Mouse (Mus musculus): Measurements from ENCODE around the gene Tmem47.

The Tmem47 gene

DNA sequence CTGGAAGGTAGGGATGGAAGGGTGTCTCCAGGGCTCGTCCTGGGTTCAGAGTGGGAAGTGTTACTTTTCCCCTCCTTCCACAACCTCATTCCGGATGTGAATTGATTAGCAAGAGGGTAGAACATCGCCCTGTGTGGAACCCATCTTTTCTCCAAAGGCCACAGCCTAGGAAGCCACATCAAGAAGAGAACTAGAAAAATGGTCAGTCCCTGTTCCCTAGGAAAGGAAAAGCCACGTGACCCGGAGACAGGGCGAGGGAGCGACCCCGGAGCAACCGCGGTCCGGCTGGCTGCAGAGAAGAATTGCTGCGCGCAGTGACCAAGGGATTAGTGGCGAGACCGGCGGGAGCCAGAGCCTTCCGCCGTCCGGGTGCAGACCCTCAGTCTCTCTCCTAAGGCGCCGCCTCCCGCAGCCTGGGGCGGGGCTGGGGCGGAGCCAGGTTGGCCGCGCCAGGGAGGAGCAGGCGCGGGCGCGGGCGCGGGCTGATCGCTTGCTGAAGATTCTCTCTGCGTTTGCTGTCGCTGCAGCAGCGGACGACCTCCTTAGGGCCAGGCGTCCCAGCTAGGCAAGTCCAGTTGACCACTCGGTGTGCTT is at the start of gene Tmem47:
Gene Tmem47 (plus strand): TSS at position 489 of the 594 bp plus-strand sequence.
- DNase-seq (ENCODE audit: low spot score), result peak; percentile 78

DNA sequence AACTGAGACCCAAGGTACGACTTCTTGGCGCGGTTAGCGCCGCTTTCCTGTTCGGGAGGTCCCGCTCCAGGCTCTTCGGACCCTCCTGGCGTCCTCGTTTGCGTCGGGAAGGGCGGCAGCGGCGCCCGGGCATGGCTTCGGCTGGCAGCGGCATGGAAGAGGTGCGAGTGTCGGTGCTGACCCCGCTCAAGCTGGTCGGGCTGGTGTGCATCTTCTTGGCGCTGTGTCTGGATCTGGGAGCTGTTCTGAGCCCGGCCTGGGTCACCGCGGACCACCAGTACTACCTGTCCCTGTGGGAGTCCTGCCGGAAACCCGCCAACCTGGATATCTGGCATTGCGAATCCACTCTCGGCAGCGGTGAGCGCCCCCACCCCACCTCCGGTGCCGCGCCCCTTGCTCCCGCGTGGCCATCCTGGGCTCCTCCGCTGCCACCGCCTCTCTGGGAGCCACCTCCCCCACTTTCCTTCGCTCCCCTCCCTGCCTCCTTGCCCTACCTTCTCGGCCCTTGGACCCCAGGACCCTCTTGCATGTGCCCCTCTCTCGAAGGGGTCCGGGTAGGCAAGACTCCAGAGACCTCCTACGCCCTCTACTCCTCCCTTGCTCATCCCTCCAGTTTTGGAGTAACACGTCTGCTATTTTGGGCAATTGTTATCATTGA is 435 bp downstream of the Tmem47 start:
- DNase-seq (ENCODE audit: low spot score), result peak; percentile 16

- peak; percentile 3 for DNase-seq (ENCODE audit: low spot score)
These were observed 1.5 kb downstream of the Tmem47 start for GRCm38 (mm10) chrX:81071746-81072640.

DNA sequence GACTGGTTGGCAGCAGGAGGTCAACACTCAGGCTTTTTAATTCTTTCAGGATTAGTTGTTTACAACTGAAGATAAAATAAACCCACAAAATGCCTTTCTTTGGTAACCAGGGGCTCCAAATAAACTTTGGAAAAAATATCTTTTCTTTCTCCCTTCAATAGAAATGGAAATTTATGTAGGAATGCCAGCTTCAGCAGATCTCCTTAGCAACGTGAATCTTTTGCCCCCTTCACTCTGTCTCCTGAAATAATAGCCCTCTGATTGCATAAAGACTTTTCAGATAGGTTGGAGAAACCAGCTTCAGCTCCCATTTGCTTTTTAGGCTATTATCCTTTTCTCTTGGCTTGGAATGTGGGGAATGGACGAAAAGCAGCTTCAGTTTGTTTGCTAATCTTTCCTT is 2.2 kb downstream of the Tmem47 start:
- no peak for DNase-seq (ENCODE audit: low spot score)

DNA sequence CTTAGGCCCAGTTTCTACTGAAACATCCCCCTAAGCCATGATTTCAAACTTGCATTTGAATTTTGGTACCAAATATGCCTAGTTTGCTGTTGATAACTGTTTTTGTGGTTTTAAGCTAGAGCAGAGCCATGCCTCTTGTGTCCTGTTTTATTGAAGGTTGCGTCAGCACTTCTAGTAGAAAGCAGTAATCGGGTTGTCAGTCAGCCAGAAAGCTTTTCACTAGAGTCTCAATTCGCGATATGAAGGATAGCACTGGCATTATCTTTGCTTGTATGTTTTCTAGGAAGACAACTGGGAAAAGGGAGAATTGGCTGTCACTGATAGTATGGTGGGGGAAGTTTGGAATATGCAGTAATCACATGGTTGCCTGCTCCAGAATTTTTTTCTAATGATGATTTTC is 3.3 kb downstream of the Tmem47 start:
- no peak for DNase-seq (ENCODE audit: low spot score)

DNA sequence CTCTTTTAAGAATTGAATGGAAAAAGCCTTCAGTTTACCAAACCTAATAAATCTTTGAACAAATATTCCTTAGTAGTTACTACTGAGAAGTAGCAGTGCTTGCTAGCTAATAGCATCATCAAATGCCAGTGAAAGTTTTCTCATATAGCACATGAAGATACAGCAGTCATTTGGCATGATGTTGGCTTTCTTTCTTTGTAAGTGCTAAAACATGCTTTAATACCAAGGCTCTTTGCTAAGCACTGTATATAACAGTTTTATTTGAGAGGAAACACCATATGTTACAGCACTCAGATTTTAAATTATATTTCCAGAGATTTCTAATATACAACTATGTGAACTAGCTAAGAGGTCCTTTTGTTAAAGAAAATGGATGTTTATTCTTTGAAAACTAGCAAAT is 8.0 kb downstream of the Tmem47 start:
- no peak for DNase-seq (ENCODE audit: low spot score)

GRCm38 (mm10) chrX:81080996-81081395 is 10.5 kb downstream of the Tmem47 start:
- DNase-seq (ENCODE audit: low spot score), result no peak

DNA sequence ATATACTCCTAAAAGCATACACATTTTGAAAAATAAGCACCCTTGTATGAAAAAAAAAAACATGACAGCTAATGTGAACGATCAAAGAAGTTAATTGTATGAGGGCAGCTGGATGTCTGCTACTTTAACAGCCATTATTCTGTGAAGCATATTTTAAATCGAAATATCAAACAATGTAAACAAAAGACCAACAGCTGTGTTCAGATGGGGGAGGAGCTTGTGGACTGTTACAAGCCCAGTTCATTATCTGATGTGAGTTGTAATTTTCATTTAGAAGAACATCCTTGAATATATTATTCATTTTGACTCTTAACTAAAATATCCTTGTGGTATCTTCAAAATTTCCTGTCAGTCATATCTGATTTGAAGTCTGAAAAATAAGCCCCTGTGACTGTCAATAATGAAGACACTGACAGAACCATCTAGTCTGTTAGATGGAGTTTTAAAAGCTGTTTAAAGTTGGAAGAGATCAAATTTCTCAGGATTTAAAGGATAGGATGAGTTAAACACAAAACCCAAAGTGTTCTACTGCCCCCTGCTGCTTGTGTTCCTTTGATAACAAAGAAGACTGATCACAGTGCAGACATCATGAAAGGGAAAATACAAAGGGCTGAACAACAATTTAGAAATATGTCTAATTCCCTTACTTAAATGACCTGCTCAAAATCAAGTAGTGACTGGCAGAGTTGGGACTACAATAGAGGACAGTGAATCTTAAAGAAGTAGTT is 14.7 kb downstream of the Tmem47 start:
- DNase-seq (ENCODE audit: low spot score), result no peak

GRCm38 (mm10) chrX:81147416-81147815 is 76.9 kb downstream of the Tmem47 start:
- DNase-seq (ENCODE audit: low spot score), result no peak

Measured in ovary, postnatal 36 days (tissue).